ENCODE assay signal across 7 mouse cellular contexts in the genomic region with DNA sequence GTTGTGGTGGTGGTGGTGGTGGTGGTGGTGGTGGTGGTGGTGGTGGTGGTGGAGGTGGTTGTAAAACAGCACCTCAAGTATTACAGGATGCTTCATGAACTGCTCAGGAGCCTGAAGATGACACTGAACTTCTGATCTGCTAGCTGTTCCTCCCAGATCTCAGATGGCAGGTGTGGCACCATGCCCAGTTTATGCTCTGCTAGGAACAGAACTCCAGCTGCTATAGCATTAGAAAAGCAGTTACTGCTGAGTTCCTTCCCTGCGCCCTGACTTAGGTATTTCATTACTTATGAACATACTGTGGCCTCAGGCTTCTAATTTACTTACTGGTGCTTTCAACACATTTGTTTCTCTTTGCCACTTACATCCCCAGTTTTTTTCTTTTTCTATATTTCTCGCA.
"Had no signal": no experiment of that assay in that cellular context is flagged by ENCODE, and none has a peak within 500 bp of the region (broad histone marks: within the 10 kb centered on the region; RNA-seq: fewer than 3 reads in every experiment).

No protein-coding gene starts in this region.

- DNase-seq: kidney, adult 8-10 months; kidney, postnatal 25 days; liver; liver, embryonic 13.5 days; liver, postnatal 0 days; lung, postnatal 14 days had no signal

- ATAC-seq: liver, postnatal 0 days; midbrain, embryonic 16.5 days had no signal
